Mouse (Mus musculus) midbrain, embryonic 11.5 days (tissue): ENCODE results near the gene Ecpas. TPM values are rescaled to one million over a fixed set of nuclear protein-coding genes. Genes with fewer than 3 reads are reported as not detected.

Experiments
- ATAC-seq: fragments of 200-750 bp; cut with Nextera tagmentation; 2 replicates; pipeline ENCODE4 v1.8.0; 2017; ENCODE audit warnings: moderate TSS enrichment, moderate library complexity; ENCODE audit not compliant: low FRiP score
- DNase-seq: peaks from one replicate; pipeline ENCODE4 v3.0.0; 2015; ENCODE audit warnings: low spot score; ENCODE audit errors: missing footprints
- H3K27ac ChIP-seq: fragments of 300-500 bp; sonication (generic); 2 replicates; pipeline ENCODE4 v1.5.1; 2014; ENCODE audit warnings: low read depth, low read length
- H3K27me3 ChIP-seq: fragments of 300-500 bp; sonication (generic); 2 replicates; pipeline ENCODE4 v1.6.1; 2014; ENCODE audit warnings: mild to moderate bottlenecking, low read length, moderate library complexity, mixed read lengths; ENCODE audit not compliant: control insufficient read depth, insufficient read depth
- H3K36me3 ChIP-seq: fragments of 300-500 bp; sonication (generic); 2 replicates; pipeline ENCODE4 v1.6.1; 2014; ENCODE audit warnings: mild to moderate bottlenecking, low read length, moderate library complexity, mixed read lengths; ENCODE audit not compliant: control insufficient read depth, insufficient read depth
- H3K4me1 ChIP-seq: fragments of 300-500 bp; sonication (generic); 2 replicates; pipeline ENCODE4 v1.6.1; 2014; ENCODE audit warnings: low read length; ENCODE audit not compliant: control insufficient read depth, insufficient read depth
- H3K4me2 ChIP-seq: fragments of 300-500 bp; sonication (generic); 2 replicates; pipeline ENCODE4 v1.6.1; 2014; ENCODE audit warnings: mild to moderate bottlenecking, moderate library complexity
- H3K4me3 ChIP-seq: fragments of 300-500 bp; sonication (generic); 2 replicates; pipeline ENCODE4 v1.5.1; 2014; ENCODE audit warnings: low read depth, low read length
- H3K9ac ChIP-seq: fragments of 300-500 bp; sonication (generic); 2 replicates; pipeline ENCODE4 v1.6.1; 2014; ENCODE audit warnings: low read length
- H3K9me3 ChIP-seq: fragments of 300-500 bp; sonication (generic); 2 replicates; pipeline ENCODE4 v1.6.1; 2016; ENCODE audit warnings: low read length; ENCODE audit not compliant: control insufficient read depth
- WGBS: fragments of 180-500 bp; shearing (Covaris S2); extraction: QIAGEN DNeasy Blood & Tissue Kit; methylation state at CpG from one replicate; pipeline ENCODE4 v1.1.7; 2014; 5-methylcytosine and 5-hydroxymethylcytosine counted together
- polyA plus RNA-seq: library from polyadenylated mRNA; unstranded; fragments of >200 nt; fragmentation: Nextera tagmentation; extraction: Ambion mirVana; gene quantifications from 2 replicates; pipeline ENCODE4 v1.2.1, GENCODE M21; 2014

Gene Ecpas
- polyA plus RNA-seq, 1 experiment from 2014 or later = 38.7 TPM

DNA sequence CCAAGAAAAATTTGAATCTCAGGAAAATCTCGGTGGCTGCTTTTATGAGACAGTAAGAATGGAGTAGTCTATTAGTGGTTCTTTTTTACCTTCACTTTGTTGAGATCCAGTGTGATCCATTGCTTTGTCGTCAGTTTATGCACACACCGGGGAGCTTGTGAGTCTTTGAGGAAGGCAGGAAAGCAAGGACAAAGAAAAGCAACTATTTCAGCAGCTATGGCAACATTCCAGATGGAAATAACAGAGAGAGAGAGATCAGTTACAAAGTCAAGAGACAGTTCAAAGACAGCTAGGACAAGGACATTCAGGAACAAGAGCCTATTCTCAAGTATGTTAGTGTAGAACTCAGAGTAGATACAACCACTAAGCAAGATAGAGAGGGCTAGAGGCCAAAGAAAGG is 23.3 kb upstream of the Ecpas start:
- no peaks in the 10 kb centered on the region for H3K27me3 ChIP-seq

DNA sequence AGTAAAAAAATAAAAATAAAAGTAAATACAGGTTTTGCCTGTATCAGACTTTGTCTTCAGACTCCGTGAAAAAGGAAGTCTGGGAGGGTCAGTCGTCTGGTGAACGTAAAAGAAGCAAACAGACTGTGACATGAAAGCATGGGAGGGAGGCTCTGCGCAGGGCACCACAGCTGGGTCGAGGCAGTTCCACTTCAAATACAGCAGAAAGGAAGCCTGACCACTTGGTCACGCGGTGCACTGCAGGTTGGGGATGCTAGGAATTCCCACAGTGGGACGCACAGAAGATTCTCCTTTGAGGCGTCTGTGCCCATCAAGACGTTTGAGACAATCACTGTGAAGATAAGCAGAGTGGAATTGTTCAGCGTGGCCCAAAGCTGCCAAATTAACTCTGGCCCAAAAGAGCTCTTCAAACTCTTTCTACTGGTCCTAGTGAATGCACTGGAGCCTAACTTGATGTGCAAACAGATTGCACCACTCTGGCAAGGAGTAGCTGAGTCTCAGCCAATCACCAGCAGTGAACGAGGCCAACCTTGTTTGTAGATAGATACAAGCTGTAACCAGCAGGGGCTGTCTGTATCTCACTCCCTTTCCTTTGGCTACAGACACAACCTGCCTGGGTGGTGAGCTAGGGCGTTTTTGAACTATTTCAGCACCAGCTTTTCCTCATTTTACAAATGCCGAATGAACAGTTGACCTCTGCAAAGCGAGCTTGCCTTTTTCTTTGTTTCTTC is 22.4 kb upstream of the Ecpas start:
- no peaks in the 10 kb centered on the region for H3K36me3 ChIP-seq
- H3K4me3 ChIP-seq = no peak overlapping the region
- no peak overlapping the region for H3K9ac ChIP-seq
- H3K27ac ChIP-seq = no peak overlapping the region
- ATAC-seq = peak; percentile 67; the same call in 1 of the 2 replicates
- H3K4me2 ChIP-seq = no peak overlapping the region
- peak; percentile 87 for DNase-seq
- WGBS = 53% methylated on average over 15 of the region's 15 CpGs
- H3K9me3 ChIP-seq = no peaks in the 10 kb centered on the region
- no peaks in the 10 kb centered on the region for H3K4me1 ChIP-seq
- no peaks in the 10 kb centered on the region for H3K27me3 ChIP-seq

More for the DNA sequence above, 23.3 kb upstream of the Ecpas start:
- no peak for DNase-seq
- Histone ChIP-seq H3K36me3 (no peaks in the 10 kb centered on the region), H3K4me3 (no peak overlapping the region), H3K4me2 (no peak overlapping the region), H3K27ac (no peak overlapping the region), H3K9ac (no peak overlapping the region), H3K4me1 (no peaks in the 10 kb centered on the region), H3K9me3 (no peaks in the 10 kb centered on the region)
- ATAC-seq = no peak
- WGBS = 64% methylated on average over 3 of the region's 3 CpGs

DNA sequence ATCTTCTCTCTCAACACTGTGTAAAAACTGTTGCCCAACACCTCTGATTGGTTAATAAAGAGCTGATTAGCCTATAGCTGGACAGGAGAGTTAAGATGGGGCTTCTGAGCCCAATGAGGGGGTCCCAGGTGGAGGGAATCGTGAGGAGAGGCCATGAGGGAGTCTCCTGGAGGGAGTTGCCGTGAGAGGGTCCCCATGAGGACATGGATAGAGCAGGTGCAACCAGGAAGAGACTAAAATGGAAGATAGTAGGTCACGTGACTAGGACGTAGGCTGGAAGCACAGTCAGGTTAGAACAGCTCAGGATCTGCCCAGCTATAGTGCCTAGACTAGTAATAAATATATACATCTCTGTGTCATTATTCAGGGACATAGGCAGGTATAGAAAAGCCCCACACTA is 21.8 kb upstream of the Ecpas start:
- 85% methylated on average over 4 of the region's 4 CpGs for WGBS
- H3K36me3 ChIP-seq = no peaks in the 10 kb centered on the region
- no peak overlapping the region for H3K27ac ChIP-seq
- no peaks in the 10 kb centered on the region for H3K27me3 ChIP-seq
- ATAC-seq (no peak), DNase-seq (no peak)
- H3K4me1 ChIP-seq = no peaks in the 10 kb centered on the region
- H3K4me2 ChIP-seq = no peak overlapping the region
- no peaks in the 10 kb centered on the region for H3K9me3 ChIP-seq
- H3K9ac ChIP-seq = no peak overlapping the region
- no peak overlapping the region for H3K4me3 ChIP-seq

DNA sequence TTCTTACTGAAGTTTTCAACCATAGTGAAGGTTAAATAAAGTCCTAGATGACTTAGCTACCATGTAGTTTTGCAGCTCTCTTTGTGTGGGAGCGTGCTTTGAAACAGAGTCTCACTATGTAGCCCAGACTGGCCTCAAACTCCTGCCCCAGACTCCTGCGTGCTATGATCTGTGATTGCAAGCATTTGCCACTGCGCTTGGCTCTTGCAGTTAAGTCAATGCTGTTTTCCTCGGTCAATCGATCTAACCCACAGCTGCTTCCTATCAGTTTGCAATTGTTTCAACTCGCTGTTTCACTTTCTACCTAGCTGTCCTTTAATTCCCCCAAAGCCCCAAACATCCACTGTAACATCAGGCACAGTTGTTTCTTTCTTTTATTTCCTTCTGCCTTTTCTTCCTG is 20.0 kb upstream of the Ecpas start:
- no peaks in the 10 kb centered on the region for H3K36me3 ChIP-seq
- no peaks in the 10 kb centered on the region for H3K27me3 ChIP-seq
- H3K4me3 ChIP-seq = no peak overlapping the region
- no peak overlapping the region for H3K27ac ChIP-seq
- H3K9ac ChIP-seq = no peak overlapping the region
- WGBS = 88% methylated on average over 6 of the region's 6 CpGs
- H3K4me2 ChIP-seq = no peak overlapping the region
- H3K4me1 ChIP-seq = no peaks in the 10 kb centered on the region
- H3K9me3 ChIP-seq = no peaks in the 10 kb centered on the region
- no peak for ATAC-seq
- no peak for DNase-seq

DNA sequence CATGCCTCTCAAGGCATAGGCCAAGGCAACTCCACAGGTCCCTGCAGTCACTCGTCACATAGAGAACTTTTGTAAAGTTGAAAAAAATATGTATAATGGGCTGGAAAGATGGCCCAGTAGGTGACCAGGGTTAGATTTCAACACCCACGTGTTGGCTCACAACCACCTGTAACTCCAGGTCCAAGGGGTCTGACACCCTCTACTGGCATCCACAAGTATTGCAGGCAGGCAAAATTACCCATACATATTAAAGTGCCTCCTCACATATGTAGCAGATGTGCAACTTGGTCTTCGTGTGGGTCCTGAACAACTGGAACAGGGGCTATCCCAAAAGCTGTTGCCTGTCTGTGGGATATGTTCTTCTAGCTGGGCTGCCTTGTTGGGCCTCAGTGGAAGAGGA is 15.1 kb upstream of the Ecpas start:
- Histone ChIP-seq H3K4me1 (no peaks in the 10 kb centered on the region), H3K4me3 (no peak overlapping the region), H3K9me3 (no peaks in the 10 kb centered on the region; the same call in 1 of the 2 replicates), H3K27me3 (no peaks in the 10 kb centered on the region), H3K27ac (no peak overlapping the region), H3K36me3 (no peaks in the 10 kb centered on the region), H3K9ac (no peak overlapping the region), H3K4me2 (no peak overlapping the region)
- DNase-seq = no peak
- WGBS = 67% methylated on average over 3 of the region's 3 CpGs
- no peak for ATAC-seq

DNA sequence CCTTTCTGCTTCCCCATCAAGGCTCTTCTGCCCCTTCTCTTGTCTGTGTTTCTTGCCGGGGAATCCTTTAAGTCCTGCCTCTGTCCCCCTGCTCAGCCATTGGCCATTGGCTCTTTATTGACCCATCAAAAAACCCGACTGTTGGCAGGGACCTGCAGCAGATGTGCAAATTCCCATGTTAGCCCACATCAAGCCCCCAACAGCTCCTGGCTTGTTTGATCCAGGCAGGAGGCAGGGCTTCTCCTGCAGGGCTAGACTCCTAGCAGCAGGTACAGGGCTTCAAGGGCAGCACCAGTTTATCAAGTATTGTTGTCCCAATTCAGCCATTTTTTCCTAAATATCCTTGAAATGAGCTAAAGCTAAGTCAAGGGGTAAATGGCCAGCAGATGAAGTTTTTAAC is 13.6 kb upstream of the Ecpas start:
- no peaks in the 10 kb centered on the region for H3K36me3 ChIP-seq
- 33% methylated on average over 2 of the region's 2 CpGs for WGBS
- H3K9ac ChIP-seq = no peak overlapping the region
- no peaks in the 10 kb centered on the region for H3K27me3 ChIP-seq
- ATAC-seq (no peak), DNase-seq (no peak)
- no peak overlapping the region for H3K4me3 ChIP-seq
- no peaks in the 10 kb centered on the region; the same call in 1 of the 2 replicates for H3K9me3 ChIP-seq
- no peak overlapping the region for H3K4me2 ChIP-seq
- no peak overlapping the region for H3K27ac ChIP-seq
- H3K4me1 ChIP-seq = no peaks in the 10 kb centered on the region

DNA sequence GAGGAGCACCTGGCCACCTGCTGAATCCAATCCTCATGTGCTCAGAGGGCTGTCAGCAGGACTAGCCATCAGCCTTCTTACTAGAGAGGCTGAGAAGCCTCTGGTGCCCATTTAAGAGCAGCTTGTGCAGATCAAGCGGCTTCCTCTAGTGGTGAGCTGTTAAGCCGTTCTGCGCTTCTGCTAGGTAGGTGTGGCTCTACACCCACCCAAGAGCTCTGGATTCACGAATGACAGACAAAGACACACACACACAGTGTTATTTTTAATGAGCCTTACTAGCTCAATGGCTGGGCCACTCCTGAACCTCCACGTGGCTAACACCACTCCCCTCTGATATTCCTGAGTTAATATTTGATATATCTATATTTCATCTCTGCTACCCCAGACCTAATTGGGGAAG is 13.1 kb upstream of the Ecpas start:
- no peak overlapping the region for H3K4me3 ChIP-seq
- H3K27me3 ChIP-seq = no peaks in the 10 kb centered on the region
- 46% methylated on average over 5 of the region's 5 CpGs for WGBS
- no peaks in the 10 kb centered on the region; the same call in 1 of the 2 replicates for H3K9me3 ChIP-seq
- no peak overlapping the region for H3K9ac ChIP-seq
- H3K4me1 ChIP-seq = no peaks in the 10 kb centered on the region
- H3K27ac ChIP-seq = no peak overlapping the region
- DNase-seq = no peak
- no peaks in the 10 kb centered on the region for H3K36me3 ChIP-seq
- no peak for ATAC-seq
- H3K4me2 ChIP-seq = no peak overlapping the region

DNA sequence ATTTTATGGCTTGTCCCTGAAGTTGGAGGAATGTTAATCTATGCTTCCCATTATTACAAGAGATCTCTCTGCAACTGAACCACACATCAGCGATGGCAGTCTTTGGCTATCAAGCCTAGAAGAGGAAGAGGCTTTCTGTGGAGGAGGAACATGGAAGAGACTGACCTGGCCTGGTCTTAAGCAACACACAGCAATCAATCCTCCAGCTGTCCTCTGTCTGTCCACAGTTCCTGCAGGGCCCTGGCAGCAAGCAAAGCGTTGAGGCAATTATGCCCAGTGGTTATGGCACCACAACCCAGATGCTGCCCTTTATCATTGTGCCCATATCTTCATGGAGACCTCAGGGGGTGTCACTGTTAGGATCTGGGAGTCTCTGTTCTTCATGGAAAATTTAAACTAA is 11.4 kb upstream of the Ecpas start:
- no peaks in the 10 kb centered on the region for H3K27me3 ChIP-seq
- H3K4me2 ChIP-seq = no peak overlapping the region
- 87% methylated on average over 2 of the region's 2 CpGs for WGBS
- no peak overlapping the region for H3K9ac ChIP-seq
- H3K36me3 ChIP-seq = no peaks in the 10 kb centered on the region
- H3K27ac ChIP-seq = no peak overlapping the region
- no peaks in the 10 kb centered on the region; the same call in 1 of the 2 replicates for H3K9me3 ChIP-seq
- ATAC-seq = no peak
- DNase-seq = no peak
- H3K4me3 ChIP-seq = no peak overlapping the region
- no peaks in the 10 kb centered on the region for H3K4me1 ChIP-seq

DNA sequence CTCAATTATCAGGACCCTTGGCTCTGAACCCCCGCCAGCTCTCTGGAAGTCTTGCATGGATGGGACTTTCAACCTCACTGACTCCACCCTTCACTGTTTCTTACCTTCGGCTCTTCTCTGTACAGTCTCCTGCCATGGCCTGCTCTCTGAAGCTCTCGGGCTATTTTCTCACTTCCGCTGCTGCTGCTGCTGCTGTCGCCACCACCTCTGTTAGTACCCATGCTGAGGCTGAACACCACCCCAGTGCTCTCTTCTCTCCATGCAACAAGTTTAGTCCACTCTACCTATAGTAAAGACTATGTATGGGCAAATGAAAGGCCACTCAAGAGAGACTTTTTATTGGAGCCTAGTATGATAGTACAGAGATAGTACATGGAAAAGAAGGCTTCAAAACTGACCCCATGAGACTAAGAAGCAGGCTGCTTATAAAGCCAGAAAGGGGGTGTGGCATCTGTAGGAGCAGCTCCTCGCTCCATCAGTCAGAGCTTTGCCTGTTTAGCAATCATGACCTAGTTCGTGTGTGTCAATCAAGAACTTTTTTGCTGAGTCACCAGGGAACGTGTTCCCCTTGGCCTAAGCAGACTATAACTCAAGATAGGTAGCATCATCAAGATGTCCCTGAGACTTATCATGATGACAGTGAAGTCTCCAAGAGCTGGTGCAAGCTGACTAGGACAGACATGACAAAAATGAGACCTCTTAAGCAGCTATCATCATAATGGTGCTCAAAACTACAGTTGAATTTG is 2.7 kb upstream of the Ecpas start:
- no peak overlapping the region for H3K4me3 ChIP-seq
- no peak overlapping the region for H3K9ac ChIP-seq
- ATAC-seq (no peak), DNase-seq (no peak)
- no peak overlapping the region for H3K4me2 ChIP-seq
- 77% methylated on average over 8 of the region's 8 CpGs for WGBS
- no peaks in the 10 kb centered on the region for H3K27me3 ChIP-seq
- H3K4me1 ChIP-seq = peaks cover 4% of the 10 kb centered on the region; the same call in 1 of the 2 replicates
- no peak overlapping the region for H3K27ac ChIP-seq
- H3K36me3 ChIP-seq = no peaks in the 10 kb centered on the region
- no peaks in the 10 kb centered on the region for H3K9me3 ChIP-seq
